8 mouse cellular contexts compared by ENCODE assay signal in genomic region chr4:63495915-63496278, GRCm38 (mm10). TPM values are rescaled to one million over a fixed set of nuclear protein-coding genes. Genes with fewer than 3 reads are reported as not detected.
DNase-seq lines count a peak whose midpoint lies in the region; ATAC-seq lines count a peak whose summit lies in the region.

Gene Whrn (minus strand): TSS chr4:63495991.

- DNase-seq in ZHBTc4 (ENCODE audit: low read depth, low spot score) = peak; percentile 78
- DNase-seq in gastrocnemius, postnatal 25 days = peak; percentile 74
- DNase-seq in left cerebral cortex, postnatal 36 days (ENCODE audit: low spot score in 2 of 2) = peak; percentile 41 to 59
- DNase-seq in mesoderm, embryonic 11.5 days (ENCODE audit: low read depth, low spot score) = peak; percentile 82
- DNase-seq in right cerebral cortex, postnatal 25 days = peak; percentile 62
- peak; percentile 63 to 81 for DNase-seq in urinary bladder, postnatal 4 days (ENCODE audit: low spot score in 2 of 2)

- ATAC-seq in common myeloid progenitor, adult 5-6 weeks (replicated peaks; ENCODE audit: low read depth, poor library complexity, severe bottlenecking) = peak; percentile 80
- peak; percentile 81 for ATAC-seq in inflammation-experienced regulatory T-cells, adult 6 months

- intact Hi-C loops in left cerebral cortex, postnatal 36 days (cut with DNase I) = loop anchor here (5.0 kb wide), 2 partner anchors 46 to 79 kb away; partner anchors contain the start of gene Atp6v1g1

RNA-seq across cellular contexts. Expression of gene Whrn, which starts in this region (rescaled TPM):
- total RNA-seq in common myeloid progenitor, adult 5-6 weeks (2017) = 0.97 and 4.7 TPM in 2 replicates
- 1 to 10 TPM; 2.1 to 2.6 TPM for total RNA-seq in gastrocnemius, postnatal 25 days (2021)
- polyA plus RNA-seq in inflammation-experienced regulatory T-cells, adult 6 months (2017; shearing (Covaris generic)) = 1 to 10 TPM in 2 of 3 experiments, under 1 TPM in 1; 0.75 to 4.4 (median 3.9) TPM
- total RNA-seq in left cerebral cortex, postnatal 36 days (2021) = 10 to 100 TPM; 41.5 to 50.6 TPM

Comparison
In these comparisons a context has a peak if more than half of its experiments do, and no peak if none do; other contexts are left out.
1. Peak in every context shown above with its lines: DNase-seq and ATAC-seq.